Mouse (Mus musculus): Measurements from ENCODE around the gene Slc6a1. TPM values are rescaled to one million over a fixed set of nuclear protein-coding genes. Genes with fewer than 3 reads are reported as not detected.

The Slc6a1 gene
- not detected in 2 replicates for polyA plus RNA-seq (2015; fragmentation: Nextera tagmentation; extraction: Ambion mirVana)

DNA sequence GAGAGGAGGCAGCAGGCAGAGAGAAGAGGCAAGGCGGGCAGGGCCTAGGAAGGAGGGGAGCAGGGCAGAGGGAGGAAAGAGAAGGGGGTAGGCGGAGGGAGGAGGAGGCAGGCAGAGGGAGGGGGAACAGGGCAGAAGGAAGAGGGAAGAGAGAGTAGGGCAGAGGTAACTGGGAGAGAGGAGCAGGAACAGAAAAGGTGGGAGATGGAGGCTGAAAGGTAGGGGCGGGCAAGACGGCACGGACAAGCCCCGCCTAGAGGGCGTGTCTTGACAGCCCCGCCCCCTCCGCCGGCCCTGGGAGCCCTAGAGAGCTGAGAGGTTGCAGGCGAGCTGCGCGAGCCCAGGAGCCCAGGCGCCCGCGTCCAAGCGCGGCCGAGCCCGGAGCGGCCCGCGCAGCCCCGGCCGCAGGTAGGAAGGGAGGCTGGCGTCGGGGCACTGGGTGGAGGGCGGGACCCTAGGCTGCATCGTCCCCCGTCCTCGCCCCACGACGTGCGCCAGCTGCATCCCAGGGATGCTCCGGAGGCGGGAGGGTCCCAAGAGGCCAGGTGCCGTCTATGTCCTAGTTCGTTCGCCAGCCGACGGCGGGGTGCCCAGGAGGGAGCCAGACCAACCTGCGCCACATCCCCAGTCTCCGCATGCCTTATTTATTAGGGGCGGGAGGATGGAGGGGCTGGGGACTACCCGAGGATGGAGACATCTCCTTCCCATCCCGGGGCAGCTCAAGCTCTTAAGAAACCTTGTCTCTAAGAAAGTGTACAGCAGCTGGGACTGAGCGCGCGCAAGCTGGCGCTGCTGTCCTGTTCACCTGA, at the start of gene Slc6a1:
Slc6a1 (plus strand) TSS at position 167 of the 809 bp plus-strand sequence.
- Histone ChIP-seq H3K27me3 (replicated peaks; ENCODE audit: control insufficient read depth, insufficient read depth, low read length) (peaks cover 66% of the 10 kb centered on the region), H3K9ac (ENCODE audit: low read depth, low read length) (no peak within 1 kb of the TSS), H3K9me3 (ENCODE audit: control insufficient read depth, low read length) (no peaks in the 10 kb centered on the region), H3K36me3 (ENCODE audit: control insufficient read depth, insufficient read depth, low read length) (no peaks in the 10 kb centered on the region), H3K4me1 (ENCODE audit: control insufficient read depth, insufficient read depth, low read length) (peaks cover 3% of the 10 kb centered on the region; the same call in 1 of the 2 replicates), H3K4me2 (ENCODE audit: low read depth, low read length) (peak within 1 kb of the TSS; percentile 41), H3K4me3 (ENCODE audit: low read length) (peak within 1 kb of the TSS; percentile 18), H3K27ac (ENCODE audit: low read length) (no peak within 1 kb of the TSS)
- ATAC-seq = peak; percentile 97
- WGBS = 1% methylated on average over 50 of the region's 51 CpGs

DNA sequence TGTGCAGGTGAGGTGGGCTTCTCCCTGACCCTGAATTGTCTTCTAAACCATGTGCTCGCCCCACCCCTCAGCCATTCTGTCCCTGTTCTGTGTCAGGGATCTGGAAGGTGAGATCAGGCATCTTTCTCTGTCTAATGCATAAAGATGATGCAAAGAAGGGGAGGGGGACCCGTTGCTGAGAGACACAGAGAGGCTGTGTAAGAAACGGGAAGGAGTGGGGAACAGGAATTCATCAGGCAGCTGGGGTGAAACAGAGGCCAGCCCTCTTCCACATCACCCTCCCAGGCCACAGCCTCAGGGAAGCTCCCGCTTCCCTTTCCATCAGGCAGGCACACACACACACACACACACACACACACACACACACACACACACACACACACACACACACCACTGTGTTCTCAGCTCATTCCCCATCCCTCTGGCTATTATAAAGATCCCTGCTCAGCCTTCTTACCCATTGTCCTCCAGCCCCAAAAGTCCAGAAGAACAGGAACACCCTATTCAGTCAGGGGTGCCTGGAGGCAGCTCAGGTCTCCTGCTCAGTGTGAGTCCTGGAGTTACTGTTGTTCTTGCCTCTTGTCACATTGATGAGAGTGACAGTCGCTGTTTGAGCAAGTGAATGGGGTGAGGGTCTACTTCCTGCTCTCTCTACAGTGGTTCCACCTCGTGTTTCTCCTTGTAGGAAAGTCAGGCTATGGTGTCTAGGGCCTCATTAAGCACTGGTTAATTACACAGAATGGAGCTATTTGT, 43.4 kb upstream of the Slc6a1 start:
- no peak overlapping the region for H3K4me2 ChIP-seq (ENCODE audit: low read depth, low read length)
- ATAC-seq = no peak
- H3K4me1 ChIP-seq (ENCODE audit: control insufficient read depth, insufficient read depth, low read length) = no peaks in the 10 kb centered on the region
- WGBS = 23% methylated on average over 5 of the region's 6 CpGs
- no peak overlapping the region for H3K4me3 ChIP-seq (ENCODE audit: low read length)
- no peaks in the 10 kb centered on the region for H3K9me3 ChIP-seq (ENCODE audit: control insufficient read depth, low read length)
- H3K27ac ChIP-seq (ENCODE audit: low read length) = no peak overlapping the region
- peaks cover 6% of the 10 kb centered on the region; the same call in 1 of the 2 replicates for H3K27me3 ChIP-seq (replicated peaks; ENCODE audit: control insufficient read depth, insufficient read depth, low read length)
- no peaks in the 10 kb centered on the region for H3K36me3 ChIP-seq (ENCODE audit: control insufficient read depth, insufficient read depth, low read length)
- no peak overlapping the region for H3K9ac ChIP-seq (ENCODE audit: low read depth, low read length)

DNA sequence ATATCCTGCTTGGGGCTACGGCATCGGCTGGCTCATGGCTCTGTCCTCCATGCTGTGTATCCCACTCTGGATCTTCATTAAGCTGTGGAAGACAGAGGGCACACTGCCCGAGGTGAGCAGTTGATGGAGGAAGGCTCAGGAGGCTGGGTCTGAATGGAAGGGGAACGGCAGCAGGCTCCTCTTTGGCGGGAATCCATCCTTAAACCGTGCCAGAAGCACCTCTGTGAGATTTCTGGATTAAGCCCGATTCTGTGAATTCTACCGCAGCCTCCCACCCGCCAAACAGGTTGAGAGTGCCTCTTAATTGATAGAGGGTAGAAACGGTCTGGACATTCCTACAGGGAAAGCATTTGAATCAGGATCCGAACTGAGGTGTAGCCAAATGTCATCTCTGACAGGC, 36.8 kb upstream of the Slc6a1 start:
- Histone ChIP-seq H3K27me3 (replicated peaks; ENCODE audit: control insufficient read depth, insufficient read depth, low read length) (no peaks in the 10 kb centered on the region), H3K36me3 (ENCODE audit: control insufficient read depth, insufficient read depth, low read length) (no peaks in the 10 kb centered on the region), H3K9ac (ENCODE audit: low read depth, low read length) (no peak overlapping the region), H3K4me1 (ENCODE audit: control insufficient read depth, insufficient read depth, low read length) (no peaks in the 10 kb centered on the region), H3K9me3 (ENCODE audit: control insufficient read depth, low read length) (no peaks in the 10 kb centered on the region), H3K27ac (ENCODE audit: low read length) (no peak overlapping the region), H3K4me3 (ENCODE audit: low read length) (no peak overlapping the region), H3K4me2 (ENCODE audit: low read depth, low read length) (no peak overlapping the region)
- no peak for ATAC-seq
- WGBS = 82% methylated on average over 11 of the region's 11 CpGs

DNA sequence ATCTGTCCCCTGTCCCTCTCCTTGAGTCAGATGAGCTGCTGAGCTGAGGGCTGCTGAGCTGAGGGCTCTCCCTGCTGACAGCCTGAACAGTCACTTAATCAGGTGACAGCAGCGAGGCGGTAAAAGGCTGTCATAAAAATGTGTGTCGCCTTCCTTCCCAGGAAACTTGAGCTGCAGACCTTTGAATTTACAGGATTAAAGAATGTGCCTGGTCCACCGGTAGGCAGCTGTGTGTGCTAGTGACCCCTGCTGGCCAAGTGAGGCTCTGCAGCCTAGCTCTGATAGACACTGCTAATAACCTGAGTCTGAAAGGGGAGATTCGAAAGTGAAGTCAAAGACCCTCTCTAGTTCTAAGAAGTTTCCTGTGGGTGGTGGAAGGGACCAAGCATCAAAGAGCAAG, 32.1 kb upstream of the Slc6a1 start:
- 8% methylated on average over 5 of the region's 5 CpGs for WGBS
- Histone ChIP-seq H3K4me3 (ENCODE audit: low read length) (no peak overlapping the region), H3K27me3 (replicated peaks; ENCODE audit: control insufficient read depth, insufficient read depth, low read length) (no peaks in the 10 kb centered on the region), H3K4me2 (ENCODE audit: low read depth, low read length) (no peak overlapping the region), H3K4me1 (ENCODE audit: control insufficient read depth, insufficient read depth, low read length) (no peaks in the 10 kb centered on the region), H3K27ac (ENCODE audit: low read length) (no peak overlapping the region), H3K36me3 (ENCODE audit: control insufficient read depth, insufficient read depth, low read length) (no peaks in the 10 kb centered on the region), H3K9ac (ENCODE audit: low read depth, low read length) (no peak overlapping the region), H3K9me3 (ENCODE audit: control insufficient read depth, low read length) (no peaks in the 10 kb centered on the region)
- ATAC-seq = peak; percentile 90

DNA sequence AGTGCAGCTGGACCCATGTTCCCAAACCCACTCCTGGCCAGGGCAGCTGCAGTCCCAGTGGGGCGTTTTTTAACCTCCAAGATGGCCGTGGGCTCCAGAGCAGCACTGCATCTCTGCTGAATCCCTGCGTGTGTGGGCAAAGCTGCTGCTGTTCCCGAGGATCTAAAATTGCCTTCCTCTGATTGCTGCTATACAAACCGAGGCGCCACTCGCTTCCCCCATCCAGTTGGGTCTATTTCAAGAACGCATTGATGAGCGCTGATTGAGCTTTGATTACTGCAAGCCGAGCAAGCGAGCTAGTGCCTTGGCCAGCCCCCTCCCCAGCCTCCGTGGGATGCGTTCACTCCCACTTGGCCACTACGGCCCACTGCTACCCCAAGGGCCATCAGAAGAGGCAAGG, 27.5 kb upstream of the Slc6a1 start:
- Histone ChIP-seq H3K4me2 (ENCODE audit: low read depth, low read length) (no peak overlapping the region), H3K4me3 (ENCODE audit: low read length) (no peak overlapping the region), H3K27me3 (replicated peaks; ENCODE audit: control insufficient read depth, insufficient read depth, low read length) (no peaks in the 10 kb centered on the region), H3K9me3 (ENCODE audit: control insufficient read depth, low read length) (no peaks in the 10 kb centered on the region), H3K36me3 (ENCODE audit: control insufficient read depth, insufficient read depth, low read length) (no peaks in the 10 kb centered on the region), H3K9ac (ENCODE audit: low read depth, low read length) (no peak overlapping the region), H3K4me1 (ENCODE audit: control insufficient read depth, insufficient read depth, low read length) (no peaks in the 10 kb centered on the region), H3K27ac (ENCODE audit: low read length) (no peak overlapping the region)
- WGBS = 74% methylated on average over 14 of the region's 14 CpGs
- ATAC-seq = no peak

DNA sequence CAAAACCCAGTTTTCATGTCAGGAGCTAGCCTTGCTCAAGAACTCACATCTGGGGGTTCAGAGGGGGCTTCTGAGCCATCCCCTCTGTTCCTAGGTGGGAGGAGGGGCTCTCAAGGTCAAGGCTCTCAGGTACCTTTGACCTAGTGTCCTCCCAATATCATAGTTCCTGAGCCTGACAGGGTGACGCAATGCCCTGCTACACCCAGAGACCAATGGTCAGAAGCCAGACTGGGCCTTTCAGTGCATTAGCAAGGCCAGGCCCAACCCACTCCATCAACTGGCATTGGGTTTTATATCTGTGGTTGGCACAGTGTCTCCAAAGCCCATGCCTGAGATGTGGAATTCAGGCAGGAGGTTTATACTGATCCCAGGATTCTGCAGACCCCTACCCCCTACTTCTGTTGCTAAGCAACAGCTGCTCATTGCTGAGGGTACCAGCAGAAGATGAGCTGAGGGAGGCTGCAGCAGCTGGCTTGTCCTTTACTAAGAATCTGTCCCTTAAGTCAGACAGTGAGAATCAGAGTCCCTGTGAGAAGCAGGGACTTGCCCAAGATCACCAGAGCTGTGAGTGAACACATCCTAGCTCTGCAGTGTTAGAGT, 24.6 kb upstream of the Slc6a1 start:
- no peaks in the 10 kb centered on the region for H3K4me1 ChIP-seq (ENCODE audit: control insufficient read depth, insufficient read depth, low read length)

DNA sequence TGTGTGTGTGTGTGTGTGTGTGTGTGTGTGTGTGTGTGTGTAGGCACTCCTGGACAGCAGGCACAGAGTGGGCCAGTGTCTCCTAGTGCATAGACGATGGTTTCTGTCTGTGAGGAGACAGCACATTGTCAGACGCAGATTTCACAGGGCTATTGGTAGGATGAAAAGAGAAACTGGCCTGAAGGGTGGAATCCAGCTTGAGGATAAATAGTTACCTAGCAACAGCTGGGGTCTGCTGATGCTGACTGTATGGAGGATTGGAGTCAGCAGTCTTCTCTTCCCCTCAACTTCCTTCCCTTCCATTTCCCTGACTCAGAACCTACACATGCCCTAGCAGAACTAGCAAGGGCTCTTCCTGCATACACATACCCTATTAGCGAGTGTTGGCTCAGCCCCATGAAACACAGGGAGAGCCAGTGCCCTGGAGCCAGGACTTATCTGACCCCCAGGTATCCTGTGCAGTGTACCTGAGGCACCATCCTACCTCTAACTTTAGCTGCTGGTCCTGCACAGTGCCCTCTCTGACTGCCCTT, 23.7 kb upstream of the Slc6a1 start:
- ATAC-seq = no peak
- no peaks in the 10 kb centered on the region for H3K27me3 ChIP-seq (replicated peaks; ENCODE audit: control insufficient read depth, insufficient read depth, low read length)
- no peaks in the 10 kb centered on the region for H3K9me3 ChIP-seq (ENCODE audit: control insufficient read depth, low read length)
- no peaks in the 10 kb centered on the region for H3K36me3 ChIP-seq (ENCODE audit: control insufficient read depth, insufficient read depth, low read length)
- H3K4me2 ChIP-seq (ENCODE audit: low read depth, low read length) = no peak overlapping the region
- no peak overlapping the region for H3K9ac ChIP-seq (ENCODE audit: low read depth, low read length)
- no peaks in the 10 kb centered on the region for H3K4me1 ChIP-seq (ENCODE audit: control insufficient read depth, insufficient read depth, low read length)
- 40% methylated on average over 3 of the region's 3 CpGs for WGBS
- no peak overlapping the region for H3K4me3 ChIP-seq (ENCODE audit: low read length)
- H3K27ac ChIP-seq (ENCODE audit: low read length) = no peak overlapping the region

More for the DNA sequence above, 24.6 kb upstream of the Slc6a1 start:
- Histone ChIP-seq H3K9me3 (ENCODE audit: control insufficient read depth, low read length) (no peaks in the 10 kb centered on the region), H3K9ac (ENCODE audit: low read depth, low read length) (no peak overlapping the region), H3K36me3 (ENCODE audit: control insufficient read depth, insufficient read depth, low read length) (no peaks in the 10 kb centered on the region), H3K27ac (ENCODE audit: low read length) (no peak overlapping the region), H3K4me3 (ENCODE audit: low read length) (no peak overlapping the region), H3K4me2 (ENCODE audit: low read depth, low read length) (no peak overlapping the region), H3K27me3 (replicated peaks; ENCODE audit: control insufficient read depth, insufficient read depth, low read length) (no peaks in the 10 kb centered on the region)
- no peak for ATAC-seq
- 80% methylated on average over 1 of the region's 1 CpGs for WGBS

DNA sequence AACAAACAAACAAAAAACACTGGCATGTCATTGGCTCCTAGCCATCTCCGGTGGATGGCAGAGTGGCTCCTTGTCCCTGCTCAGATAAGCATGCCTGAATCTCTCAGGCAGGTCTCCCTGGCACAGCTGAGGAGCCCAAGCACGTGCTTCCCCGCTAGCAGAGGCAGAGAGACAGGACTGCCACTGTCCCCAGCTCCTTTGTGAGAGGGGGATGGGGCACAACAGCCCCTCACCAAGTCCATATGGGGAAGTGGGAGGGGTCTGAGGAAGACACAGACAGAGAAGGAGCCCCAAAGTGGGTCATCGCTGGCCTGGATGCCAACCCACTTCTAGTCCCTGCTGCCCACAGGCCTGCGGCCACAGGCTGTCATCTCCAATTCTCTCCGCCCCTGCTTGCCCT, 20.8 kb upstream of the Slc6a1 start:
- 63% methylated on average over 6 of the region's 6 CpGs for WGBS
- H3K27me3 ChIP-seq (replicated peaks; ENCODE audit: control insufficient read depth, insufficient read depth, low read length) = no peaks in the 10 kb centered on the region
- H3K4me1 ChIP-seq (ENCODE audit: control insufficient read depth, insufficient read depth, low read length) = no peaks in the 10 kb centered on the region; the same call in 1 of the 2 replicates
- H3K27ac ChIP-seq (ENCODE audit: low read length) = no peak overlapping the region
- no peak overlapping the region for H3K4me2 ChIP-seq (ENCODE audit: low read depth, low read length)
- H3K9me3 ChIP-seq (ENCODE audit: control insufficient read depth, low read length) = no peaks in the 10 kb centered on the region
- H3K36me3 ChIP-seq (ENCODE audit: control insufficient read depth, insufficient read depth, low read length) = no peaks in the 10 kb centered on the region
- H3K4me3 ChIP-seq (ENCODE audit: low read length) = no peak overlapping the region
- no peak for ATAC-seq
- no peak overlapping the region for H3K9ac ChIP-seq (ENCODE audit: low read depth, low read length)

DNA sequence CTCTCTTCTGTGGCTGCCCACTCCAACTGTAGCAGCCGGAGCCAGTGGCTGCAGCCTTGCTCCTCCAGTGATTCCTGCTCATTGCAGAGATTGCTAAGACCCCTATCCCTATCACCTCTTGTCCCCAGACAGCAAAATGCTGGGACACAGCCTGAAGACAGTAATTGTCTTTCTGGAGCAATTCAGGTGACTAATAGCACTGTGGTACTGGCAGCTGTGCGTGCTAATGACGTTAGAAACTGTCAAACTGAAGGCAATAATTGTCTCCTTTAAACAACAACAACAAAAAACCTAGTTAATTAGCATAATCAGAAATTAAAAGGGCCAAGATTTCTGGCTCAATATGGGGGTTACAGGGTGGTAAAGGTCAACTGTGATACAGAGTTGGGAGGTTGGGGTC, 18.4 kb upstream of the Slc6a1 start:
- no peaks in the 10 kb centered on the region for H3K27me3 ChIP-seq (replicated peaks; ENCODE audit: control insufficient read depth, insufficient read depth, low read length)
- H3K4me2 ChIP-seq (ENCODE audit: low read depth, low read length) = no peak overlapping the region
- WGBS = 61% methylated on average over 3 of the region's 3 CpGs
- H3K36me3 ChIP-seq (ENCODE audit: control insufficient read depth, insufficient read depth, low read length) = no peaks in the 10 kb centered on the region
- H3K9me3 ChIP-seq (ENCODE audit: control insufficient read depth, low read length) = no peaks in the 10 kb centered on the region
- H3K27ac ChIP-seq (ENCODE audit: low read length) = no peak overlapping the region
- H3K4me3 ChIP-seq (ENCODE audit: low read length) = no peak overlapping the region
- no peak for ATAC-seq
- no peaks in the 10 kb centered on the region; the same call in 1 of the 2 replicates for H3K4me1 ChIP-seq (ENCODE audit: control insufficient read depth, insufficient read depth, low read length)
- no peak overlapping the region for H3K9ac ChIP-seq (ENCODE audit: low read depth, low read length)
